Mouse (Mus musculus) testis, adult 2 months (tissue): ENCODE data around the gene Xylt1.

Source experiments
- CTCF ChIP-seq: fragments of 200-500 bp; IDR thresholded peaks from 2 replicates; pipeline ENCODE4 v1.5.1; 2012; ENCODE audit warnings: low read depth, mild to moderate bottlenecking, inconsistent platforms, low read length, moderate library complexity; ENCODE audit not compliant: control insufficient read depth, insufficient read depth, insufficient replicate concordance
- POLR2A ChIP-seq: fragments of 200-500 bp; IDR thresholded peaks from 2 replicates; pipeline ENCODE4 v1.6.1; 2012; ENCODE audit warnings: low read depth, mild to moderate bottlenecking, inconsistent platforms, low read length, moderate library complexity; ENCODE audit not compliant: control insufficient read depth

- TF ChIP-seq POLR2A, result no peak
- peak; percentile 34; the same call in 1 of the 2 replicates for TF ChIP-seq CTCF
Measured at GRCm38 (mm10) chr7:117695612-117696011, 314.8 kb downstream of the Xylt1 start.
